10 mouse cellular contexts compared by ENCODE assay signal in the genomic region with DNA sequence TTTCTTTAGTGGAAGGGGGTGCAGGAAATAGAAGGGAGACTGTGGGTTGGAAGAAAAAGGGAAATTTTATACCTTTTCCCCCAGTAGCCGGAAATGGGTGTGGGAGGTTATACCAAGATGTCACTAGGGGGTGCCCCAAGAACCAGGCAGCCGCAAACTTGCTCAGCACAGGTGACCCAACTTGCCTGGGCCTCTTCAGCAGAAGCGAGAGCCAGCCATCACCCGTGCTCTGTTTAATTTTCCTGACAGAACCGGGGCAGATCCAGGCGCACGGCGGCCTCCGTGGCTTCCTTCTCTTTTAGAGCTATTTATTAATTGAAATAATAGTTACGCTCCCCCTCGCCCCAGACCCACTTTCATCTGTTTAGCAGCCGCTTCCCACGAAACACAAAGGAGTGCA.
DNase-seq lines count a peak whose midpoint lies in the region; ATAC-seq and TF ChIP-seq lines count a peak whose summit lies in the region.
"Had no signal": no experiment of that assay in that cellular context is flagged by ENCODE, and none has a peak within 500 bp of the region (broad histone marks: within the 10 kb centered on the region; RNA-seq: fewer than 3 reads in every experiment).

No protein-coding gene starts in this region.

- no peaks in the 10 kb centered on the region for H3K4me1 ChIP-seq in E14TG2a.4 (replicated peaks; ENCODE audit: low read depth, low read length)
- H3K4me1 ChIP-seq in midbrain, postnatal 0 days (ENCODE audit: insufficient read depth, low read length), result no peaks in the 10 kb centered on the region

- WGBS in midbrain, postnatal 0 days, result 36% methylated on average over 13 of the region's 13 CpGs

- ATAC-seq in midbrain, postnatal 0 days (ENCODE audit: low FRiP score), result no peak
- ATAC-seq in megakaryocyte-erythroid progenitor cell, adult 5-6 weeks (replicated peaks; ENCODE audit: low FRiP score, low TSS enrichment, poor library complexity, severe bottlenecking), result no peak

- H3K4me2 ChIP-seq in midbrain, postnatal 0 days (ENCODE audit: low read depth, low read length, poor library complexity, severe bottlenecking), result no peak overlapping the region
- H3K4me2 ChIP-seq: liver, embryonic 15.5 days had no signal

- peak; percentile 16 to 31 for DNase-seq in heart, postnatal 14 days
- DNase-seq in heart, postnatal 36 days, result no peak
- DNase-seq in embryo, embryonic 10.5 days (ENCODE audit: low spot score), result peak; percentile 37
- DNase-seq in midbrain, postnatal 0 days (ENCODE audit: low spot score), result peak; percentile 8
- no peak for DNase-seq in testis, postnatal 10 days (ENCODE audit: low spot score)
- DNase-seq in layer of hippocampus, postnatal 36 days, result no peak

- H3K9me3 ChIP-seq in E14TG2a.4 (ENCODE audit: low read length), result no peaks in the 10 kb centered on the region
- H3K9me3 ChIP-seq in midbrain, postnatal 0 days (ENCODE audit: low read length), result no peaks in the 10 kb centered on the region
- H3K9me3 ChIP-seq: liver, embryonic 15.5 days had no signal

- no peak overlapping the region for H3K9ac ChIP-seq in midbrain, postnatal 0 days (replicated peaks; ENCODE audit: low read length, poor library complexity, severe bottlenecking)
- H3K9ac ChIP-seq: liver, embryonic 15.5 days had no signal

- no peaks in the 10 kb centered on the region for H3K27me3 ChIP-seq in E14TG2a.4 (ENCODE audit: insufficient read depth, low read length)
- H3K27me3 ChIP-seq in midbrain, postnatal 0 days (ENCODE audit: insufficient read depth, low read length), result no peaks in the 10 kb centered on the region
- H3K27me3 ChIP-seq: liver, embryonic 15.5 days had no signal

- intact Hi-C loops in heart, postnatal 14 days (cut with DNase I), result no loop called here
- intact Hi-C loops in heart, postnatal 36 days (cut with DNase I), result no loop called here

- H3K4me3 ChIP-seq in E14TG2a.4 (replicated peaks; ENCODE audit: low read length), result 0 out of 2 replicates have a peak overlapping the region, but pooled peaks have one; percentile 3
- H3K4me3 ChIP-seq in midbrain, postnatal 0 days (ENCODE audit: low read depth, low read length), result no peak overlapping the region
- H3K4me3 ChIP-seq: erythroblast, embryonic 14.5 days; liver, embryonic 15.5 days had no signal

- TF ChIP-seq CTCF in E14TG2a.4 (conservative IDR thresholded peaks at IDR 0.05; ENCODE audit: low read length), result peak; percentile 6; the same call in 1 of the 2 replicates
- peak; percentile 42 for TF ChIP-seq CTCF in midbrain, postnatal 0 days (IDR thresholded peaks at IDR 0.05)

- H3K27ac ChIP-seq in midbrain, postnatal 0 days (ENCODE audit: low read depth, low read length), result no peak overlapping the region
- H3K27ac ChIP-seq: liver, embryonic 15.5 days had no signal

- no peaks in the 10 kb centered on the region for H3K36me3 ChIP-seq in E14TG2a.4 (ENCODE audit: insufficient read depth, low read length)
- no peaks in the 10 kb centered on the region for H3K36me3 ChIP-seq in midbrain, postnatal 0 days (ENCODE audit: insufficient read depth, low read length)
- H3K36me3 ChIP-seq: liver, embryonic 15.5 days had no signal

Comparison
In these comparisons a context has a peak if more than half of its experiments do, and no peak if none do; other contexts are left out.
1. DNase-seq: peak in heart, postnatal 14 days (2 of 2), embryo, embryonic 10.5 days (single experiment) and midbrain, postnatal 0 days (single experiment); none in heart, postnatal 36 days (0 of 2), testis, postnatal 10 days (single experiment) and layer of hippocampus, postnatal 36 days (0 of 2).